Mouse (Mus musculus): ENCODE measurements around the gene Sppl2c.

Sppl2c gene

GRCm38 (mm10) chr11:104237958-104238747 is 52.0 kb downstream of the Sppl2c start:
- no peak for DNase-seq (ENCODE audit: extremely low read depth, low read depth)

All from MEL-GATA-1-ER (cell line).